Mouse (Mus musculus) CH12.LX (cell line): Measurements from ENCODE around the gene Gm10197. TPM values are rescaled to one million over a fixed set of nuclear protein-coding genes. Genes with fewer than 3 reads are reported as not detected.

Experiments
- DNase-seq: peaks from one replicate; pipeline ENCODE4 v3.0.0-alpha.2; 2013; ENCODE audit errors: extremely low read depth
- H3K27ac ChIP-seq: 2 replicates; pipeline ENCODE4 v1.5.1; 2012; ENCODE audit warnings: low read depth, mild to moderate bottlenecking, control low read depth, moderate library complexity; ENCODE audit not compliant: insufficient read depth
- H3K27me3 ChIP-seq: replicated peaks from 2 replicates; pipeline ENCODE3; 2012; ENCODE audit warnings: inconsistent platforms
- H3K36me3 ChIP-seq, 2 experiments: replicated peaks in 1 of 2; 2 replicates each; pipeline versions ENCODE3 to v1.6.1; 2012; ENCODE audit warnings: inconsistent platforms in 1 of 2, low read length in 1 of 2, mild to moderate bottlenecking in 1 of 2, mixed read lengths in 1 of 2, moderate library complexity in 1 of 2; ENCODE audit not compliant: control insufficient read depth in 1 of 2, insufficient read depth in 1 of 2
- H3K4me1 ChIP-seq, 2 experiments: 2 replicates each; pipeline ENCODE4 v1.6.1; 2012; ENCODE audit warnings: inconsistent platforms in 1 of 2, moderate library complexity in 1 of 2; ENCODE audit not compliant: insufficient read depth in 2 of 2, control insufficient read depth in 1 of 2
- H3K4me2 ChIP-seq: 2 replicates; pipeline ENCODE4 v1.6.1; 2012; ENCODE audit warnings: low read depth, mild to moderate bottlenecking, control low read depth; ENCODE audit not compliant: poor library complexity, insufficient read depth, severe bottlenecking
- H3K4me3 ChIP-seq, 3 experiments: fragments of 150-350 bp in 1 of 3; sonication (generic) in 1 of 3; replicated peaks in 1 of 3; 2 replicates each; pipeline versions ENCODE3 to v1.5.1; 2011 to 2012; ENCODE audit warnings: low read depth in 2 of 3, low read length in 2 of 3, mild to moderate bottlenecking in 2 of 3, moderate library complexity in 2 of 3, control low read depth in 1 of 3, improper control_type of control experiment in 1 of 3, inconsistent platforms in 1 of 3, mixed read lengths in 1 of 3; ENCODE audit not compliant: poor library complexity in 1 of 3
- H3K79me2 ChIP-seq: replicated peaks from 2 replicates; pipeline ENCODE4 v1.6.1; 2012; ENCODE audit warnings: mild to moderate bottlenecking, moderate library complexity; ENCODE audit not compliant: control insufficient read depth, poor library complexity, insufficient read depth, severe bottlenecking; ENCODE audit errors: extremely low read depth
- H3K9ac ChIP-seq: 2 replicates; pipeline ENCODE4 v1.6.1; 2012; ENCODE audit warnings: low read depth, mild to moderate bottlenecking, control low read depth, moderate library complexity; ENCODE audit not compliant: insufficient read depth
- H3K9me3 ChIP-seq: replicated peaks from 2 replicates; pipeline ENCODE3; 2012; ENCODE audit warnings: low read length, inconsistent platforms, mixed read lengths
- CHD1 ChIP-seq: IDR thresholded peaks from 2 replicates; pipeline ENCODE4 v1.6.1; 2012; ENCODE audit warnings: low read depth, low read length, improper control_type of control experiment, inconsistent platforms
- CTCF ChIP-seq, 2 experiments: IDR thresholded peaks in 1 of 2; conservative IDR thresholded peaks in 1 of 2; 2 replicates each; pipeline ENCODE4 v1.5.1; 2011 to 2012; ENCODE audit warnings: low read depth in 2 of 2, low read length in 2 of 2, improper control_type of control experiment in 1 of 2, inconsistent platforms in 1 of 2, mild to moderate bottlenecking in 1 of 2, moderate library complexity in 1 of 2
- E2F4 ChIP-seq: IDR thresholded peaks from 2 replicates; pipeline ENCODE4 v1.6.1; 2011; ENCODE audit warnings: low read depth, low read length, improper control_type of control experiment; ENCODE audit not compliant: insufficient replicate concordance
- ELF1 ChIP-seq: IDR thresholded peaks from 2 replicates; pipeline ENCODE4 v1.6.1; 2014; ENCODE audit warnings: low read depth, mild to moderate bottlenecking, inconsistent platforms, low read length, improper control_type of control experiment
- EP300 ChIP-seq: IDR thresholded peaks from 2 replicates; pipeline ENCODE4 v1.6.1; 2011; ENCODE audit warnings: low read length, improper control_type of control experiment
- ETS1 ChIP-seq: conservative IDR thresholded peaks from 2 replicates; pipeline ENCODE4 v1.6.1; 2012; ENCODE audit warnings: low read depth, mild to moderate bottlenecking, inconsistent platforms, low read length, improper control_type of control experiment, moderate library complexity
- IRF4 ChIP-seq: IDR thresholded peaks from 2 replicates; pipeline ENCODE4 v1.6.1; 2014; ENCODE audit warnings: low read depth, mild to moderate bottlenecking, inconsistent platforms, low read length, improper control_type of control experiment
- JUN ChIP-seq: IDR thresholded peaks from 2 replicates; pipeline ENCODE4 v1.6.1; 2011; ENCODE audit warnings: low read depth, mild to moderate bottlenecking, low read length, improper control_type of control experiment, moderate library complexity; ENCODE audit not compliant: insufficient read depth
- JUND ChIP-seq: conservative IDR thresholded peaks from 2 replicates; pipeline ENCODE4 v1.6.1; 2011; ENCODE audit warnings: low read depth, low read length, improper control_type of control experiment
- MAFK ChIP-seq: IDR thresholded peaks from 2 replicates; pipeline ENCODE4 v1.6.1; 2011; ENCODE audit warnings: low read length, improper control_type of control experiment; ENCODE audit not compliant: insufficient replicate concordance
- MAZ ChIP-seq: IDR thresholded peaks from 2 replicates; pipeline ENCODE4 v1.6.1; 2012; ENCODE audit warnings: low read depth, mild to moderate bottlenecking, inconsistent platforms, low read length, improper control_type of control experiment, moderate library complexity
- MEF2A ChIP-seq: IDR thresholded peaks from 2 replicates; pipeline ENCODE4 v1.6.1; 2014; ENCODE audit warnings: low read depth, mild to moderate bottlenecking, inconsistent platforms, low read length, improper control_type of control experiment, borderline replicate concordance
- MYC ChIP-seq: IDR thresholded peaks from 2 replicates; pipeline ENCODE4 v1.6.1; 2011; ENCODE audit warnings: low read depth, mild to moderate bottlenecking, improper control_type of control experiment, low read length
- NELFE ChIP-seq: IDR thresholded peaks from 2 replicates; pipeline ENCODE4 v1.6.1; 2011; ENCODE audit warnings: low read depth, low read length, improper control_type of control experiment
- PAX5 ChIP-seq: IDR thresholded peaks from 2 replicates; pipeline ENCODE4 v1.6.1; 2012; ENCODE audit warnings: low read length, inconsistent platforms, mixed read lengths
- POLR2AphosphoS2 ChIP-seq: IDR thresholded peaks from 2 replicates; pipeline ENCODE4 v1.6.1; 2011; ENCODE audit warnings: low read depth, low read length, improper control_type of control experiment
- RAD21 ChIP-seq: IDR thresholded peaks from 2 replicates; pipeline ENCODE4 v1.6.1; 2011; ENCODE audit warnings: low read depth, mild to moderate bottlenecking, low read length, improper control_type of control experiment, moderate library complexity
- SIN3A ChIP-seq: IDR thresholded peaks from 2 replicates; pipeline ENCODE4 v1.6.1; 2012; ENCODE audit warnings: low read length, improper control_type of control experiment, inconsistent platforms
- SMC3 ChIP-seq: IDR thresholded peaks from 2 replicates; pipeline ENCODE4 v1.6.1; 2011; ENCODE audit warnings: low read depth, low read length, improper control_type of control experiment
- TBP ChIP-seq: conservative IDR thresholded peaks from 2 replicates; pipeline ENCODE4 v1.6.1; 2011; ENCODE audit warnings: low read depth, low read length, improper control_type of control experiment
- TCF12 ChIP-seq: IDR thresholded peaks from 2 replicates; pipeline ENCODE4 v1.6.1; 2014; ENCODE audit warnings: low read depth, mild to moderate bottlenecking, inconsistent platforms, low read length, improper control_type of control experiment
- UBTF ChIP-seq: IDR thresholded peaks from 2 replicates; pipeline ENCODE4 v1.6.1; 2012; ENCODE audit warnings: low read depth, mild to moderate bottlenecking, inconsistent platforms, low read length, improper control_type of control experiment, moderate library complexity
- USF1 ChIP-seq: IDR thresholded peaks from 2 replicates; pipeline ENCODE4 v1.6.1; 2014; ENCODE audit warnings: low read depth, mild to moderate bottlenecking, inconsistent platforms, low read length, improper control_type of control experiment
- USF2 ChIP-seq: conservative IDR thresholded peaks from 2 replicates; pipeline ENCODE4 v1.6.1; 2011; ENCODE audit warnings: low read depth, low read length, improper control_type of control experiment
- ZNF384 ChIP-seq: IDR thresholded peaks from 2 replicates; pipeline ENCODE4 v1.6.1; 2012; ENCODE audit warnings: low read depth, low read length, improper control_type of control experiment, inconsistent platforms
- dilution Hi-C: fragments of 300-500 bp; cut with MboI; formaldehyde crosslinking; loops from 2 replicates; pipeline ENCODE4 v1.14.3; 2020; ENCODE audit warnings: low sequenced_read_pairs; ENCODE audit not compliant: extremely low pct_unique_long_range_greater_than_20kb, extremely low pct_ligation_motif_present
- in situ Hi-C: fragments of 300-500 bp; cut with MboI; formaldehyde crosslinking; loops from 3 replicates; pipeline ENCODE4 v1.14.3; 2019; ENCODE audit warnings: low sequenced_read_pairs, low pct_ligation_motif_present, low pct_unique_long_range_greater_than_20kb, mixed read lengths
- polyA plus RNA-seq: library from polyadenylated mRNA; unstranded; fragments of >175 nt; gene quantifications from 2 replicates; pipeline ENCODE4 v1.2.1, GENCODE M21; 2012; ENCODE audit warnings: low read depth; ENCODE audit not compliant: insufficient read length
- total RNA-seq, 2 experiments: library from RNA; depleted of rRNA; stranded (reverse); fragments of 300-350 nt in 1 of 2; fragments of >200 nt in 1 of 2; gene quantifications; 2 replicates each; pipeline ENCODE4 v1.2.3; 2012 to 2014

Gene Gm10197
- total and polyA plus RNA-seq, 3 experiments = 3.9 to 11.5 TPM; not detected in 1

GRCm38 (mm10) chr19:53369469-53370043, 2.0 kb downstream of the Gm10197 start:
- peaks cover 0 to 5% of the 10 kb centered on the region in 2 experiments; a peak in 1 of 4 replicates for H3K4me1 ChIP-seq
- dilution Hi-C loops (no loop called here), in situ Hi-C loops (no loop called here)
- DNase-seq = peak; percentile 81
- no peaks in the 10 kb centered on the region for H3K9me3 ChIP-seq
- H3K36me3 ChIP-seq = peaks cover 3 to 22% of the 10 kb centered on the region in 2 experiments
- H3K27me3 ChIP-seq = no peaks in the 10 kb centered on the region
- no peak overlapping the region for H3K27ac ChIP-seq
- H3K9ac ChIP-seq = no peak overlapping the region
- H3K4me3 ChIP-seq = no peak overlapping the region
- H3K4me2 ChIP-seq = no peak overlapping the region
- no peaks in the 10 kb centered on the region for H3K79me2 ChIP-seq
- no peak for TF ChIP-seq USF2
- TF ChIP-seq RAD21 = peak; percentile 93
- TF ChIP-seq SMC3 = peak; percentile 97
- no peak for TF ChIP-seq ETS1
- TF ChIP-seq SIN3A = no peak; the same call in 1 of the 2 replicates
- no peak for TF ChIP-seq TBP
- no peak for TF ChIP-seq MAFK
- peak; percentile 81 for TF ChIP-seq MYC
- no peak for TF ChIP-seq USF1
- TF ChIP-seq ZNF384 = peak; percentile 79
- no peak for TF ChIP-seq ELF1
- TF ChIP-seq POLR2AphosphoS2 = no peak
- TF ChIP-seq PAX5 = no peak
- TF ChIP-seq CHD1 = no peak
- TF ChIP-seq EP300 = no peak
- no peak for TF ChIP-seq NELFE
- no peak for TF ChIP-seq TCF12
- no peak for TF ChIP-seq IRF4
- TF ChIP-seq E2F4 = no peak
- TF ChIP-seq JUN = no peak
- no peak for TF ChIP-seq MEF2A
- peak; percentile 70 to 94 for TF ChIP-seq CTCF (conservative IDR thresholded peaks at IDR 0.05 in 1 of 2, IDR thresholded peaks at IDR 0.05 in 1 of 2; ENCODE audit: low read depth in 2 of 2, low read length in 2 of 2)
- no peak for TF ChIP-seq UBTF
- no peak for TF ChIP-seq JUND
- TF ChIP-seq MAZ = no peak
